Mouse (Mus musculus) megakaryocyte, embryonic 14.5 days (primary cell): Measurements from ENCODE around the gene Flrt1.
"Not testable (repeated sequence)": the region's sequence is repeated elsewhere in the genome, so short reads cannot be mapped to it uniquely, and the experiment has no call there.

Source experiments
- FLI1 ChIP-seq: IDR thresholded peaks from 2 replicates; pipeline ENCODE4 v1.6.1; 2012; ENCODE audit warnings: low read length, inconsistent platforms, mixed read lengths
- GATA1 ChIP-seq: IDR thresholded peaks from 3 replicates; pipeline ENCODE4 v1.6.1; 2012; ENCODE audit warnings: mixed read lengths, low read length, inconsistent platforms, borderline replicate concordance

GRCm38 (mm10) chr19:7053382-7053781 lies 52.1 kb downstream of the Flrt1 start:
- TF ChIP-seq GATA1, FLI1: not testable (repeated sequence)
